Mouse (Mus musculus) thymus, adult 2 months (tissue): ENCODE measurements around the gene Mdga1.

ENCODE experiments used
- CTCF ChIP-seq: fragments of 200-500 bp; IDR thresholded peaks from 2 replicates; pipeline ENCODE4 v1.5.1; 2012; ENCODE audit warnings: mild to moderate bottlenecking, control low read depth, low read length, moderate library complexity, borderline replicate concordance; ENCODE audit not compliant: control insufficient read depth, poor library complexity, insufficient read depth; ENCODE audit errors: extremely low read depth
- POLR2A ChIP-seq: fragments of 200-500 bp; IDR thresholded peaks from 2 replicates; pipeline ENCODE4 v1.6.1; 2012; ENCODE audit warnings: mild to moderate bottlenecking, low read length, control low read depth, moderate library complexity; ENCODE audit not compliant: control insufficient read depth, poor library complexity, insufficient read depth; ENCODE audit errors: extremely low read depth

- TF ChIP-seq CTCF (no peak), POLR2A (no peak)
These were observed 115.5 kb downstream of the Mdga1 start for GRCm38 (mm10) chr17:29854388-29854787.
